Mouse (Mus musculus) stomach, embryonic 15.5 days (tissue): ENCODE results near the gene Mettl16. TPM values are rescaled to one million over a fixed set of nuclear protein-coding genes. Genes with fewer than 3 reads are reported as not detected.

Source experiments
- ATAC-seq: fragments of 200-750 bp; cut with Nextera tagmentation; 2 replicates; pipeline ENCODE4 v1.8.0; 2017; ENCODE audit warnings: low read depth, moderate number of reproducible peaks, moderate TSS enrichment; ENCODE audit not compliant: insufficient read depth, low FRiP score
- H3K27ac ChIP-seq: fragments of 300-500 bp; sonication (generic); 2 replicates; pipeline ENCODE4 v1.5.1; 2015; ENCODE audit warnings: mild to moderate bottlenecking, inconsistent platforms
- H3K27me3 ChIP-seq: fragments of 300-500 bp; sonication (generic); replicated peaks from 2 replicates; pipeline ENCODE4 v1.6.1; 2015; ENCODE audit warnings: inconsistent platforms
- H3K36me3 ChIP-seq: fragments of 300-500 bp; sonication (generic); 2 replicates; pipeline ENCODE4 v1.6.1; 2015; ENCODE audit warnings: inconsistent platforms
- H3K4me1 ChIP-seq: fragments of 300-500 bp; sonication (generic); 2 replicates; pipeline ENCODE4 v1.6.1; 2015; ENCODE audit warnings: inconsistent platforms
- H3K4me2 ChIP-seq: fragments of 300-500 bp; sonication (generic); 2 replicates; pipeline ENCODE4 v1.6.1; 2015; ENCODE audit warnings: mild to moderate bottlenecking, inconsistent platforms
- H3K4me3 ChIP-seq: fragments of 300-500 bp; sonication (generic); replicated peaks from 2 replicates; pipeline ENCODE4 v1.5.1; 2015; ENCODE audit warnings: inconsistent platforms
- H3K9ac ChIP-seq: fragments of 300-500 bp; sonication (generic); 2 replicates; pipeline ENCODE4 v1.6.1; 2015; ENCODE audit warnings: inconsistent platforms
- H3K9me3 ChIP-seq: fragments of 300-500 bp; sonication (generic); 2 replicates; pipeline ENCODE4 v1.6.1; 2016; ENCODE audit warnings: inconsistent platforms
- WGBS: fragments of 180-500 bp; shearing (Covaris S2); methylation state at CpG from one replicate; pipeline ENCODE4 v1.1.7; 2015; 5-methylcytosine and 5-hydroxymethylcytosine counted together
- polyA plus RNA-seq: library from polyadenylated mRNA; unstranded; fragments of >200 nt; fragmentation: Nextera tagmentation; extraction: Ambion mirVana; gene quantifications from 2 replicates; pipeline ENCODE4 v1.2.1, GENCODE M21; 2015

Gene Mettl16
- 43.9 and 45.3 TPM in 2 replicates for polyA plus RNA-seq

- Histone ChIP-seq H3K4me2 (peak within 1 kb of the TSS; percentile 73), H3K27ac (peak within 1 kb of the TSS; percentile 95)
- ATAC-seq = peak; percentile 94
Observed at GRCm38 (mm10) chr11:74770595-74771207, at the start of gene Mettl16. Mettl16 (plus strand) TSS chr11:74770830.

GRCm38 (mm10) chr11:74721141-74721540, 49.5 kb upstream of the Mettl16 start:
- no peak for ATAC-seq
- WGBS = 55% methylated on average over 2 of the region's 2 CpGs

More at GRCm38 (mm10) chr11:74770595-74771207, at the start of gene Mettl16:
- no peaks in the 10 kb centered on the region for H3K27me3 ChIP-seq
- no peaks in the 10 kb centered on the region for H3K9me3 ChIP-seq
- H3K4me1 ChIP-seq = peaks cover 8% of the 10 kb centered on the region
- peaks cover 4% of the 10 kb centered on the region; the same call in 1 of the 2 replicates for H3K36me3 ChIP-seq
- H3K4me3 ChIP-seq = peak within 1 kb of the TSS; percentile 89
- WGBS = under 1% methylated on average over 43 of the region's 43 CpGs
- H3K9ac ChIP-seq = peak within 1 kb of the TSS; percentile 87; the same call in 1 of the 2 replicates

GRCm38 (mm10) chr11:74721971-74722370, 48.7 kb upstream of the Mettl16 start:
- Histone ChIP-seq H3K36me3 (no peaks in the 10 kb centered on the region), H3K4me1 (peaks cover 5% of the 10 kb centered on the region; the same call in 1 of the 2 replicates), H3K4me2 (peak overlapping the region; percentile 46), H3K9ac (no peak overlapping the region), H3K27me3 (no peaks in the 10 kb centered on the region), H3K27ac (no peak overlapping the region), H3K9me3 (no peaks in the 10 kb centered on the region), H3K4me3 (peak overlapping the region; percentile 26; the same call in 1 of the 2 replicates)
- 48% methylated on average over 3 of the region's 3 CpGs for WGBS
- no peak for ATAC-seq

More at GRCm38 (mm10) chr11:74721141-74721540, 49.5 kb upstream of the Mettl16 start:
- Histone ChIP-seq H3K9ac (no peak overlapping the region), H3K4me1 (peaks cover 5% of the 10 kb centered on the region; the same call in 1 of the 2 replicates), H3K27ac (no peak overlapping the region), H3K4me3 (no peak overlapping the region), H3K27me3 (no peaks in the 10 kb centered on the region), H3K36me3 (no peaks in the 10 kb centered on the region), H3K4me2 (no peak overlapping the region), H3K9me3 (no peaks in the 10 kb centered on the region)

- H3K27me3 ChIP-seq = no peaks in the 10 kb centered on the region
- H3K4me2 ChIP-seq = peak overlapping the region; percentile 67
- no peaks in the 10 kb centered on the region for H3K9me3 ChIP-seq
- H3K9ac ChIP-seq = peak overlapping the region; percentile 80
- peak overlapping the region; percentile 100 for H3K27ac ChIP-seq
- under 1% methylated on average over 52 of the region's 75 CpGs for WGBS
- peaks cover 5% of the 10 kb centered on the region; the same call in 1 of the 2 replicates for H3K4me1 ChIP-seq
- H3K4me3 ChIP-seq = peak overlapping the region; percentile 92
- peak; percentile 74 for ATAC-seq
- H3K36me3 ChIP-seq = no peaks in the 10 kb centered on the region
Observed at GRCm38 (mm10) chr11:74723357-74724234, 47.0 kb upstream of the Mettl16 start.

- Histone ChIP-seq H3K4me3 (peak within 1 kb of the TSS; percentile 92), H3K27me3 (no peaks in the 10 kb centered on the region), H3K27ac (peak within 1 kb of the TSS; percentile 100), H3K4me2 (peak within 1 kb of the TSS; percentile 67), H3K9ac (peak within 1 kb of the TSS; percentile 83), H3K4me1 (peaks cover 5% of the 10 kb centered on the region; the same call in 1 of the 2 replicates), H3K9me3 (no peaks in the 10 kb centered on the region), H3K36me3 (no peaks in the 10 kb centered on the region)
- peak; percentile 97 for ATAC-seq
- 0% methylated on average over 52 of the region's 56 CpGs for WGBS
Observed at GRCm38 (mm10) chr11:74724235-74724791, 46.3 kb upstream of the Mettl16 start, which contains the start of gene Pafah1b1. Pafah1b1 (minus strand) TSS chr11:74724670.

- H3K4me2 ChIP-seq = peak overlapping the region; percentile 64; the same call in 1 of the 2 replicates
- H3K27me3 ChIP-seq = no peaks in the 10 kb centered on the region
- peaks cover 5% of the 10 kb centered on the region; the same call in 1 of the 2 replicates for H3K4me1 ChIP-seq
- no peak overlapping the region for H3K27ac ChIP-seq
- H3K9ac ChIP-seq = no peak overlapping the region
- H3K4me3 ChIP-seq = no peak overlapping the region
- H3K9me3 ChIP-seq = no peaks in the 10 kb centered on the region
- H3K36me3 ChIP-seq = no peaks in the 10 kb centered on the region
- ATAC-seq = no peak
- WGBS = 58% methylated on average over 5 of the region's 5 CpGs
Observed at GRCm38 (mm10) chr11:74725181-74725580, 45.4 kb upstream of the Mettl16 start.

GRCm38 (mm10) chr11:74734917-74735316, 35.7 kb upstream of the Mettl16 start:
- Histone ChIP-seq H3K4me3 (no peak overlapping the region), H3K9ac (no peak overlapping the region), H3K27me3 (no peaks in the 10 kb centered on the region), H3K27ac (no peak overlapping the region), H3K36me3 (no peaks in the 10 kb centered on the region), H3K4me2 (no peak overlapping the region), H3K9me3 (no peaks in the 10 kb centered on the region), H3K4me1 (no peaks in the 10 kb centered on the region)
- WGBS = 29% methylated on average over 7 of the region's 7 CpGs
- ATAC-seq = no peak

- 52% methylated on average over 3 of the region's 3 CpGs for WGBS
- Histone ChIP-seq H3K4me2 (no peak overlapping the region), H3K9me3 (no peaks in the 10 kb centered on the region), H3K27ac (no peak overlapping the region), H3K4me1 (no peaks in the 10 kb centered on the region), H3K9ac (no peak overlapping the region), H3K36me3 (no peaks in the 10 kb centered on the region), H3K4me3 (no peak overlapping the region), H3K27me3 (no peaks in the 10 kb centered on the region)
- ATAC-seq = no peak
Observed at GRCm38 (mm10) chr11:74737861-74738260, 32.8 kb upstream of the Mettl16 start.

GRCm38 (mm10) chr11:74748022-74748421, 22.6 kb upstream of the Mettl16 start:
- Histone ChIP-seq H3K4me2 (no peak overlapping the region), H3K4me1 (no peaks in the 10 kb centered on the region), H3K27me3 (no peaks in the 10 kb centered on the region), H3K27ac (no peak overlapping the region), H3K9me3 (no peaks in the 10 kb centered on the region), H3K9ac (no peak overlapping the region), H3K36me3 (no peaks in the 10 kb centered on the region), H3K4me3 (no peak overlapping the region)
- 44% methylated on average over 4 of the region's 4 CpGs for WGBS
- no peak for ATAC-seq

GRCm38 (mm10) chr11:74749241-74749640, 21.4 kb upstream of the Mettl16 start:
- H3K36me3 ChIP-seq = no peaks in the 10 kb centered on the region
- 87% methylated on average over 13 of the region's 13 CpGs for WGBS
- ATAC-seq = no peak
- H3K4me1 ChIP-seq = no peaks in the 10 kb centered on the region
- H3K27ac ChIP-seq = no peak overlapping the region
- no peak overlapping the region for H3K4me3 ChIP-seq
- no peaks in the 10 kb centered on the region for H3K27me3 ChIP-seq
- H3K9ac ChIP-seq = no peak overlapping the region
- H3K9me3 ChIP-seq = no peaks in the 10 kb centered on the region
- H3K4me2 ChIP-seq = no peak overlapping the region

- no peak overlapping the region for H3K9ac ChIP-seq
- WGBS = 83% methylated on average over 7 of the region's 7 CpGs
- H3K4me3 ChIP-seq = no peak overlapping the region
- no peaks in the 10 kb centered on the region for H3K4me1 ChIP-seq
- no peaks in the 10 kb centered on the region for H3K36me3 ChIP-seq
- ATAC-seq = no peak
- no peaks in the 10 kb centered on the region for H3K27me3 ChIP-seq
- H3K4me2 ChIP-seq = no peak overlapping the region
- H3K9me3 ChIP-seq = no peaks in the 10 kb centered on the region
- no peak overlapping the region for H3K27ac ChIP-seq
Observed at GRCm38 (mm10) chr11:74750662-74751351, 19.8 kb upstream of the Mettl16 start.
